Mouse (Mus musculus) heart, postnatal 0 days (tissue): ENCODE results near the gene Ank. TPM values are rescaled to one million over a fixed set of nuclear protein-coding genes. Genes with fewer than 3 reads are reported as not detected.

Source experiments
- ATAC-seq: fragments of 200-750 bp; cut with Nextera tagmentation; 2 replicates; pipeline ENCODE4 v1.8.0; 2017; ENCODE audit warnings: low read depth, moderate number of reproducible peaks, moderate library complexity; ENCODE audit not compliant: insufficient read depth
- DNase-seq: peaks from one replicate; pipeline ENCODE4 v3.0.0-alpha.2; 2016; ENCODE audit warnings: low spot score
- H3K27ac ChIP-seq: fragments of 300-500 bp; sonication (generic); 2 replicates; pipeline ENCODE4 v1.5.1; 2014; ENCODE audit warnings: low read depth, mild to moderate bottlenecking
- H3K27me3 ChIP-seq: fragments of 300-500 bp; sonication (generic); 2 replicates; pipeline ENCODE4 v1.6.1; 2014; ENCODE audit warnings: low read length, mixed read lengths; ENCODE audit not compliant: control insufficient read depth, insufficient read depth
- H3K36me3 ChIP-seq: fragments of 300-500 bp; sonication (generic); replicated peaks from 2 replicates; pipeline ENCODE4 v1.6.1; 2014; ENCODE audit warnings: low read length, mixed read lengths; ENCODE audit not compliant: control insufficient read depth, insufficient read depth
- H3K4me1 ChIP-seq: fragments of 300-500 bp; sonication (generic); 2 replicates; pipeline ENCODE4 v1.6.1; 2014; ENCODE audit warnings: antibody characterized with exemption; ENCODE audit not compliant: control insufficient read depth, insufficient read depth
- H3K4me2 ChIP-seq: fragments of 300-500 bp; sonication (generic); 2 replicates; pipeline ENCODE4 v1.6.1; 2014; ENCODE audit warnings: low read depth, mild to moderate bottlenecking, low read length, moderate library complexity
- H3K4me3 ChIP-seq: fragments of 300-500 bp; sonication (generic); 2 replicates; pipeline ENCODE4 v1.5.1; 2014; ENCODE audit warnings: low read depth, low read length
- H3K9ac ChIP-seq: fragments of 300-500 bp; sonication (generic); replicated peaks from 2 replicates; pipeline ENCODE4 v1.6.1; 2014; ENCODE audit warnings: low read depth, low read length, mixed read lengths
- H3K9me3 ChIP-seq: fragments of 300-500 bp; sonication (generic); replicated peaks from 2 replicates; pipeline ENCODE4 v1.6.1; 2016; ENCODE audit warnings: low read length; ENCODE audit not compliant: control insufficient read depth
- CTCF ChIP-seq: IDR thresholded peaks from 2 replicates; pipeline ENCODE4 v1.5.1; 2016; ENCODE audit warnings: antibody characterized with exemption, control low read depth, low read depth
- EP300 ChIP-seq: IDR thresholded peaks from 2 replicates; pipeline ENCODE4 v1.6.1; 2016; ENCODE audit warnings: antibody characterized with exemption, low read depth
- WGBS: fragments of 180-500 bp; shearing (Covaris S2); extraction: QIAGEN DNeasy Blood & Tissue Kit; methylation state at CpG from one replicate; pipeline ENCODE4 v1.1.7; 2014; 5-methylcytosine and 5-hydroxymethylcytosine counted together
- polyA plus RNA-seq: library from polyadenylated mRNA; unstranded; fragments of >200 nt; fragmentation: Nextera tagmentation; extraction: Ambion mirVana; gene quantifications from 2 replicates; pipeline ENCODE4 v1.2.1, GENCODE M21; 2015
- total RNA-seq: library from RNA; depleted of rRNA; stranded (reverse); fragments of >200 nt; gene quantifications from 2 replicates; pipeline ENCODE4 v1.2.3, GENCODE M21; 2014; ENCODE audit warnings: low replicate concordance

Gene Ank
- total and polyA plus RNA-seq, 2 experiments from 2014 or later: 21.2 to 30.6 TPM

DNA sequence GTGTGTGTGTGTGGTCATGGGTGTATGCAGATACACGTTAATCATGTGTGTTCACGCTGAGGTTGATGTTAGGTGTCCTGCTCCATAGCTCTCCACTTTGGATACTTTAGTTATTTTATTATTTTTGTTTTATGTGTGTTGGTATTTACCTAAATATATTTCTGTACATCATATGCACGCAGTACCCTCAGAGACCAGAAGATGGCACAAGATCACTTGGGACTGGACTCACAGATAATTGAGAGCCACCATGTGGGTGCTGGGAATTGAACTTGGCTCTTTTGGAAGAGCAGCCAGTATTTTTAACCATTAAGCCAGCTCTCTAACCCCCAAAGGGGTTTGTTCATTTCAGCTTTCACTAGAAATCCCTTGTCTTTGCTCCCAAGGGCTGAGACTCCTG lies 116.0 kb downstream of the Ank start:
- H3K36me3 ChIP-seq: 0 out of 2 replicates have a peak, but pooled peaks cover under 1% of the 10 kb centered on the region
- H3K9me3 ChIP-seq: no peaks in the 10 kb centered on the region
- no peak for DNase-seq
- no peak overlapping the region for H3K4me3 ChIP-seq
- no peak overlapping the region for H3K4me2 ChIP-seq
- no peaks in the 10 kb centered on the region for H3K4me1 ChIP-seq
- no peak for ATAC-seq
- H3K27ac ChIP-seq: no peak overlapping the region
- H3K27me3 ChIP-seq: no peaks in the 10 kb centered on the region
- WGBS: 96% methylated on average over 3 of the region's 3 CpGs
- H3K9ac ChIP-seq: no peak overlapping the region
- peak; percentile 30 for TF ChIP-seq CTCF
- no peak for TF ChIP-seq EP300

DNA sequence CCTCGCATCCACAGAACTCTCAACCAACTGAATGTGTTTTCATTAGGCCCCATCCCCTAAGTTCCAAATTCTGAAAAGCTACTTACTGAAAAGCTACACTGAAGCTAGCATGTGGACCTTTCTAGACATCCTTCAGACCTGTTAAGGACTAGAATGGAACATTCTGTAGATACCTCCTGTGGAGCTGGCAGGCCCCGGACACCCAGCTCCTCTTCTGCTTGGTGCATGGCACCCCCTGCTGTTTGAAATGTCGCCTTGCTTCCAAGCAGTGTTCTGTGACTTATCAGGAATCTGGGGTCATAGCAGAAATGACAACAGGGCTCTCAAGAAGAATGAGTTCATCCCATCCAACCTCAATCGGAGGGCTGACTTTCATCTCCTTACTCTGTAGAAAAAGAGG lies 116.6 kb downstream of the Ank start:
- Histone ChIP-seq H3K4me2 (no peak overlapping the region), H3K4me3 (no peak overlapping the region), H3K27me3 (no peaks in the 10 kb centered on the region), H3K27ac (no peak overlapping the region), H3K9me3 (no peaks in the 10 kb centered on the region), H3K9ac (no peak overlapping the region), H3K36me3 (no peaks in the 10 kb centered on the region), H3K4me1 (no peaks in the 10 kb centered on the region)
- peak; percentile 69 for ATAC-seq
- DNase-seq: peak; percentile 77
- TF ChIP-seq EP300 (no peak), CTCF (peak; percentile 82)
- 51% methylated on average over 4 of the region's 4 CpGs for WGBS

- no peak overlapping the region for H3K4me2 ChIP-seq
- no peaks in the 10 kb centered on the region for H3K27me3 ChIP-seq
- H3K4me3 ChIP-seq: no peak overlapping the region
- 87% methylated on average over 6 of the region's 6 CpGs for WGBS
- TF ChIP-seq EP300: no peak
- no peak for TF ChIP-seq CTCF
- no peaks in the 10 kb centered on the region for H3K4me1 ChIP-seq
- ATAC-seq (no peak), DNase-seq (no peak)
- no peak overlapping the region for H3K9ac ChIP-seq
- no peaks in the 10 kb centered on the region for H3K36me3 ChIP-seq
- no peak overlapping the region for H3K27ac ChIP-seq
- no peaks in the 10 kb centered on the region for H3K9me3 ChIP-seq
Observed at GRCm38 (mm10) chr15:27583620-27584019, 117.1 kb downstream of the Ank start.

- 52% methylated on average over 4 of the region's 4 CpGs for WGBS
Observed at GRCm38 (mm10) chr15:27585466-27586092, 119.1 kb downstream of the Ank start.

DNA sequence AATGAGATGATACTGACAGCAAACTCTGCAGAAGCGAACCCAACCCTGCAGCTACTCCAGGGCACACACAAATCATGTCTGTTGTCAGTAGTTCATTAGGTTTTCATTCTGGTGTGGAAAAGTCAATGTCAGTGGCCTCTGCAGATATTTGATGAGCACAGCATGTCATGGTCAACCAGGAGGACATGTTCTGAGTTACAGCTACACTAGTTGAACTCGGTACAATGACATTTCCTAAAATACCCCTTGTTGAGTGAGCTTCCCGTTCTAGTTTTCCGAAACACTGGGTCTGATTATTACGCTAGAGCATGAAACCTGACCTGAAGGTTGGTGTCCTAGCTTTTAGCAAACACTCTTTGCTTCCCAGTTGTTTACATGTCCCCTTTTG lies 119.6 kb downstream of the Ank start:
- H3K9ac ChIP-seq: no peak overlapping the region
- H3K9me3 ChIP-seq: no peaks in the 10 kb centered on the region
- no peak overlapping the region for H3K4me2 ChIP-seq
- ATAC-seq (no peak), DNase-seq (no peak)
- H3K36me3 ChIP-seq: peaks cover 15% of the 10 kb centered on the region; the same call in 1 of the 2 replicates
- no peaks in the 10 kb centered on the region for H3K27me3 ChIP-seq
- 92% methylated on average over 5 of the region's 5 CpGs for WGBS
- H3K4me1 ChIP-seq: no peaks in the 10 kb centered on the region
- no peak for TF ChIP-seq CTCF
- no peak for TF ChIP-seq EP300
- H3K27ac ChIP-seq: no peak overlapping the region
- no peak overlapping the region for H3K4me3 ChIP-seq

More at GRCm38 (mm10) chr15:27585466-27586092, 119.1 kb downstream of the Ank start:
- TF ChIP-seq CTCF (peak; percentile 17; the same call in 1 of the 2 replicates), EP300 (no peak)
- Histone ChIP-seq H3K9me3 (no peaks in the 10 kb centered on the region), H3K4me3 (no peak overlapping the region), H3K27ac (no peak overlapping the region), H3K27me3 (no peaks in the 10 kb centered on the region), H3K36me3 (peaks cover 10% of the 10 kb centered on the region; the same call in 1 of the 2 replicates), H3K4me1 (no peaks in the 10 kb centered on the region), H3K4me2 (no peak overlapping the region), H3K9ac (no peak overlapping the region)
- DNase-seq (no peak), ATAC-seq (no peak)
